20 mouse cellular contexts compared by ENCODE assay signal in the genomic region with DNA sequence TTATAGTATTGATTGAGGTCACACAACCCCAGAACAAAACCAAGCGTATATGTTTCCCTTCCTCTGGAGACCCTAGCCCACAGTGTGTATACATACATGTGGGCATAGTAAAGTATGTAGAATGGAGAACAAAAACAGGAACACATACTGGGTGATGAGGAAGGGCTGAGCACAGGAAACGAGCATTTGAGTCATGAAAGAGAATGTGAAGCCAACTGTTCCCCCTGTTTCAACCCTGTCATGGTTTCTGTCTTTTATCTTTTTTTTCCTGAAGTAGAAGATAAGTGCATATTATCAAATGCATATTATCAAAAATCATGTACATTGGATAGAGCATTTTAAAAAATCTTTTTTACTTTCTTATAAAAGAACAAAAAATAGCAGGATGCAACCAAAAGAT. TPM values are rescaled to one million over a fixed set of nuclear protein-coding genes. Genes with fewer than 3 reads are reported as not detected.
A peak's percentile ranks its signal among the peaks of the same experiment; 100 is the strongest.
DNase-seq lines count a peak whose midpoint lies in the region; ATAC-seq and TF ChIP-seq lines count a peak whose summit lies in the region.
"Had no signal": no experiment of that assay in that cellular context is flagged by ENCODE, and none has a peak within 500 bp of the region (broad histone marks: within the 10 kb centered on the region; RNA-seq: fewer than 3 reads in every experiment).

No protein-coding gene starts in this region.

- no peak for TF ChIP-seq POLR2A in lung, adult 2 months (IDR thresholded peaks at IDR 0.05; ENCODE audit: borderline replicate concordance, extremely low read depth, low read depth, low read length)

- no peak for DNase-seq in adrenal gland, postnatal 25 days
- DNase-seq in gastrocnemius, postnatal 4 days (ENCODE audit: low spot score in 2 of 2): no peak
- DNase-seq in lung, adult 2 months: no peak
- DNase-seq: adrenal gland, adult 8-10 months; cerebellum, adult 18-20 months; cerebellum, postnatal 10 days; embryo, embryonic 11 days; gastrocnemius, adult 2 months; gastrocnemius, postnatal 36 days; kidney, adult 11 months had no signal

- peak; percentile 23 for ATAC-seq in CD4-positive, CD25-positive, alpha-beta regulatory T cell, adult 4 months
- peak; percentile 68 for ATAC-seq in common myeloid progenitor, adult 5-6 weeks (replicated peaks; ENCODE audit: low read depth, poor library complexity, severe bottlenecking)
- peak; percentile 89 for ATAC-seq in megakaryocyte, adult 5-6 weeks (ENCODE audit: poor library complexity, severe bottlenecking)
- ATAC-seq: forebrain, embryonic 14.5 days; hindbrain, embryonic 16.5 days had no signal

- no peak overlapping the region for H3K4me3 ChIP-seq in lung, adult 2 months (replicated peaks; ENCODE audit: extremely low read depth, low read depth, low read length)
- H3K4me3 ChIP-seq: embryonic facial prominence, embryonic 15.5 days; erythroblast, embryonic 14.5 days; forebrain, embryonic 10.5 days; gastrocnemius, adult 2 months; heart, embryonic 12.5 days; hindbrain, embryonic 12.5 days had no signal

- TF ChIP-seq CTCF in lung, adult 2 months (IDR thresholded peaks at IDR 0.05; ENCODE audit: insufficient read depth, low read length): no peak

- no peaks in the 10 kb centered on the region for H3K4me1 ChIP-seq in lung, adult 2 months (ENCODE audit: control insufficient read depth, insufficient read depth, low read length)
- H3K4me1 ChIP-seq: embryonic facial prominence, embryonic 15.5 days; heart, embryonic 12.5 days; hindbrain, embryonic 12.5 days had no signal

- 62% methylated on average over 2 of the region's 2 CpGs for WGBS in lung, adult 2 months

RNA-seq across cellular contexts. Expression of a gene that starts 12.6 kb away (rescaled TPM):
- polyA plus RNA-seq in CD4-positive, CD25-positive, alpha-beta regulatory T cell, adult 4 months (2017; shearing (Covaris generic)): 1 to 10 TPM; 5.6 to 6.6 TPM
- total RNA-seq in common myeloid progenitor, adult 5-6 weeks (2017): 19.9 and 20.7 TPM in 2 replicates
- total RNA-seq in megakaryocyte, adult 5-6 weeks (2015): 25.5 and 26.4 TPM in 2 replicates
- 38.9 and 50.1 TPM in 2 replicates for total RNA-seq in megakaryocyte, adult 5-6 weeks (2017)
- total RNA-seq in adrenal gland, postnatal 25 days (2021): 35.6 and 37.9 TPM in 2 replicates
- total RNA-seq in gastrocnemius, postnatal 4 days (2021): 10 to 100 TPM; 13.7 to 15.3 TPM
- polyA plus RNA-seq in lung, adult 2 months (2012; rRNA removed): 3.8 and 6.8 TPM in 2 replicates

RNA-seq across cellular contexts. Expression of a gene that starts 49.1 kb away (rescaled TPM):
- 10 to 100 TPM; 25.1 to 27.6 TPM for polyA plus RNA-seq in CD4-positive, CD25-positive, alpha-beta regulatory T cell, adult 4 months (2017; shearing (Covaris generic))
- 36.0 and 37.0 TPM in 2 replicates for total RNA-seq in common myeloid progenitor, adult 5-6 weeks (2017)
- total RNA-seq in megakaryocyte, adult 5-6 weeks (2015): 46.2 and 49.0 TPM in 2 replicates
- 30.7 and 30.9 TPM in 2 replicates for total RNA-seq in megakaryocyte, adult 5-6 weeks (2017)
- 36.5 and 42.2 TPM in 2 replicates for total RNA-seq in adrenal gland, postnatal 25 days (2021)
- total RNA-seq in gastrocnemius, postnatal 4 days (2021): 10 to 100 TPM; 23.8 to 25.0 TPM
- polyA plus RNA-seq in lung, adult 2 months (2012; rRNA removed): 25.6 and 27.3 TPM in 2 replicates

Comparison
In these comparisons a context has a peak if more than half of its experiments do, and no peak if none do; other contexts are left out.
1. ATAC-seq: peak in every context shown above with its lines; median percentile 89 in megakaryocyte, adult 5-6 weeks; 68 in common myeloid progenitor, adult 5-6 weeks; 23 in CD4-positive, CD25-positive, alpha-beta regulatory T cell, adult 4 months.